Mouse (Mus musculus): Measurements from ENCODE around the gene Smc5.

Smc5 gene

DNA sequence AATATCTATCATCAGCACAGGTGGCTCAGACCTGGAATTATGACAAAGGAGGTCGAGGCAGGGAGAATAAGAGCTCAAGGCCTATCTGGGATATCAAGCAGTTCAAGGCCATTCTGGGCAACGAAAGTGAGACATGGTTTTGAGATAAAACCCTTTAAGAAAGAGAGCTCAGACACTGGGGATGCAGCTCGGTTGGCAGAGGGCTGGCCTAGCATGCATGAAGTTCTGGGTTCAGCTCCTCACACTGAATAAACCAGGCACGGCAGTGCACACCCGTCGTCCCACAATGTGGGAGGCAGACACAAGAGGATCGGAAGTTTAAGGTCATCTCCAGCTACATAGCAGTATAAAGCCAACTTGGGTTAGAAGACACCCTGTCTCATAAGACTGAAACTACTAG lies 84.7 kb downstream of the Smc5 start:
- no peak for DNase-seq

- no peak for DNase-seq
These were observed 86.0 kb downstream of the Smc5 start for GRCm38 (mm10) chr19:23187732-23188131.

DNA sequence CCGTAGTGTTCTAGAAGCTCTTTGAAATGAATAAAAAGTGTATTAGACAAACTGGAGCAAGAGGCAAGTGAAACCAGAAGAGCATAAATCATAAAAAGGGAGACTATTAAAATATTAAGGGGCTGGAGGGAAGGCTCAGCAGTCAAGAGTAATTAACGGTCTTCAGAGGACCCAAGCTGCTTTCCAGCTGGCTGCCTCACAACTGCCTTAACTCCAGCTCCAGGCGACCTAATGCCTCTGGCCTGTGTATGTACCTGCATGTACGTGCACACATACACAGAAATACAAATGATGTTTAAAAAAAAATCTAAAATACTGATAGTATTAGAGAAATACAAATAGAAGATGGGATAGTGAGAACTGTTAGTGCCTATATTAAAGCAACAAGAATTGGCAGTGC lies 89.6 kb downstream of the Smc5 start:
- no peak for DNase-seq

DNA sequence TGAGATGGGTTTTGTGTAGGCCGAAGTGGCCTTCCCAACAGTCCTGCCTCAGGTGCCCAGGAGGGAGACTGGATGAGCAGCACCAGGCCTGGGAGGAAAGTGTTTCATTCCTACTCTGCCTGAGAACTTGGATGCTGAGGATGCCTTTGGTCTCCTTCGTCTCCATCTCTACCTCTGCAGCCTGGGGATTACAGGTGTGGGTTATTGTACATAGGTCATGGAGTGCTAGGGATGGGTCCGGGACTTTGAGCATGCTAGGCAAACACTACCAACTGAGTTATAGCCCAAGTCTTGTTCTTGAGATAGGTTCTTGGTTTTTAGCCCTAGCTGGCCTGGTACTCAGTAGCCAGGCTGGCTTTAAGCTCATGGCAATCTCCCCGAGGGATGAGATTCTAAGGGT lies 90.2 kb downstream of the Smc5 start:
- DNase-seq = no peak

- no peak for DNase-seq
These were observed 95.2 kb downstream of the Smc5 start for GRCm38 (mm10) chr19:23178533-23178932.

DNA sequence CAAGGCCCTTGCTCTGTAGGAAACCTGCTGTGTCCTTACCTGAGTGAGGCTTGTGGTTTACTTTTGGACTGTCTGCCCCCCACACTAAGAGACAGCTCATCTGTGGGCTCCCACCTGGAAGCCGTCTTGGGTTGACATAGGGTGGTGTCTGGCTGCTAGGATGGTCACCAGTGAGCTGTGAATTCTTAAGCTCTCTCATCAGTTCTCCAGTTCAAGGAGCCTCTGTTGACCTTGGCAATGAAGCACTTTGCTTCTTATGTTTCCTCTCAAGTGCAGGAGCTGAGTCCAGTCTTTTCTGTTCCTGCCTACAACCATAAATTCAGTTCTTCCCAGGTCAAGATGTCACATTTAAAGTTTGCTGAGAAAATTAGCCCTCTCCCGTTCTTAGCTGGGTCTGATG lies 98.2 kb downstream of the Smc5 start:
- no peak for DNase-seq

GRCm38 (mm10) chr19:23175090-23175489 lies 98.6 kb downstream of the Smc5 start:
- DNase-seq = no peak

- no peak for DNase-seq
These were observed 102.6 kb downstream of the Smc5 start for GRCm38 (mm10) chr19:23171136-23171535.

DNA sequence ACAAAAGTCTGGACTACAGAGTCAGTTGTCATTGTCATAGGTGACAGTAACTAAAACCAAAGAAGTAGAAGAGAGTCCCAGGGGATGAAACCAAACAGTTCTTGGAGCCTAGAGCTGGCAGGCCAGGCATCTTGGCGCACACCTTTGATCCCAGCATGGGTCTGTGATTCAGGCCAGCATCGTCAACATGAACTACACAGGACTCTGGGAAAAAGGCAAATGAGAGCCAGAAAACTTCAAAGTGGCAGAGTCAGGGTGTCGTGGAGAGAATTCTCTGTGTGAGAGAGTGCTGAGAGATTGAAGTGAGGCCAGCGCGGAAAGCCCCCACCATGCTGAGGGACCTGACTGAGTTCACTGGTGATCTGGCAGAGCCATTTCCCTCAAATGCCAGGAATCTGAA lies 103.2 kb downstream of the Smc5 start:
- peak; percentile 72 to 79 for DNase-seq

DNA sequence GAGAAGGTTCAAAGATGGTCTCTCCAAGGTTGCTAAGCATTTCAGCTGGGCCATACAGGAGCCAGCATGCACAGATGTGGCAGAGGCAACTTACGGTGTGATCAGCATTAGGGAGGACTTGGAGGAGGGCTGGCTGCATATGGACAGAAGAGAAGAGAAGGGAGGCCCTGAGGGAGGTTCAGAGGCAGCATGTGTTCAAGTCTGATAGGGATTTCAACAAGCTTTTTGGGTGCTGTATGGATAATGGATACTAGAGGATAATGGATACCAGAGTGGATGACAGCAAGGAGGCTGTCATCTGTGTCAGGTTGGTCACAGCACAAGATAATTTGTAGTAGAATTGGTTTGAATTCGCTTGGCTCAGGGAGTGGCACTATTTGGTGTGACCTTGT lies 104.0 kb downstream of the Smc5 start:
- no peak for DNase-seq

GRCm38 (mm10) chr19:23168899-23169658 lies 104.6 kb downstream of the Smc5 start:
- no peak for DNase-seq

- no peak for DNase-seq
These were observed 107.0 kb downstream of the Smc5 start for GRCm38 (mm10) chr19:23166550-23167284.

DNA sequence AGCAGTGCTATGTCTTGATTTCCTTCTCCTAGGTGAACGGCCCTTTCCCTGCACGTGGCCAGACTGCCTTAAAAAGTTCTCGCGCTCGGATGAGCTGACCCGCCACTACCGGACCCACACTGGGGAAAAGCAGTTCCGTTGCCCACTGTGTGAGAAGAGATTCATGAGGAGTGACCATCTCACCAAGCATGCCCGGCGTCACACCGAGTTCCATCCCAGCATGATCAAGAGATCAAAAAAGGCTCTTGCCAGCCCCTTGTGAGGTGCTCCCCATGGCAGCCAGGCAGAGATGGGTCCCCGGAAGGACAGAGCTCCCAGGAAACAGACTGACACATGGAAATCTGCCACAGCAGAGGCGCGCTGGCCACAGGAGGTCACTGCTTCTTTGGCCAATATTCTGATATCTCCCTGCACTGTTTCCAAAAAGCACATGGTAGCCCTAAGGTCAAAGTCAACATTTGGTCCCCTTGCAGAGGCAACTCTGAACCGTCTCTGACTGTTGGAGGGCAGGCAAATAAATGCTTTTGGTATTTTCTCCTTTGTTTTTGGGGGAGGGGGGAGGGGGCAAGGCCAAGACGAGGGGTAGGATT lies 109.0 kb downstream of the Smc5 start:
- peak in 1 of 2 experiments; percentile 30 for DNase-seq

DNA sequence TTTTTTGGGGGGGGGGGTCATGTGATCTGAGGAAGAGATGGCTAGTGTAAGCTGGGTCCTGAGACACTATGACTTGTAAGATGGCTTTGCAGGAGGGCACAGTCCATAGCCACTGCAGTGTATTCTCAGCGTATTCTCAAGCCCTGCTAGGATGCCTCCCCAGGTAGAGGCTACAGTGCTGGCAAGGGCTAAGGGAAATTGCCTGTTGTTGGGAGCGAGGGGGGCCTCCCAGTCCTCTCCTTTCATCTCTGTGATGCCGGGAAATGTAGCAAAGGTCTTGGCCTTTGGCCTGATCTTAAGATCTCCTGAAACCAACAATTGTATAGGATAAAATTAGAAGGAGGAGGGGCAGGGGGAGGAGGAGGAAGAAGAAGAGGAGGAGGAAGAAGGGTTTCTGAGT lies 110.3 kb downstream of the Smc5 start:
- DNase-seq = no peak

GRCm38 (mm10) chr19:23162877-23163276 lies 110.8 kb downstream of the Smc5 start:
- no peak for DNase-seq

DNA sequence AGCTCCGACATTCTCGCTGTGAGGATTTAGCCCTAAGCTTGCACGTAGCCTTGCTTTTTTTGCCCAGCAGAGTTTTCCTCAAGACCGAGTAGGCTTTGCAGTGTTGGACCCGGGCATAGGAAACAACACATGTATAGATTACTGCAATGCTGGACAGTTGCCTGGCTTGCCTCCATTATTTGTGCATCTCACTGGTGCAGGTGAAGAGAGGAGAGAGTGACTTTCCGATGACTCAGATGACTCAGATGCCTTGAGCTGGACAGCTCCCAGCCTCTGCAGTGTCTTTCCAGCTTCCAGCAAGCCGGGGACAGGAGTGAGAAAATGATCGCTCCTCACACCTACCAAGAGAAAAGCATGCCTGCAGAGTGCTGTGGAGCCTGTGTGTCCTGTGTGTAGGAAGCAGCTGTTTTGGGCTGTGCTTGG lies 111.3 kb downstream of the Smc5 start:
- peak; percentile 59 to 66 for DNase-seq

GRCm38 (mm10) chr19:23159780-23160395 lies 113.8 kb downstream of the Smc5 start:
- DNase-seq = peak in 1 of 2 experiments; percentile 25
